Mouse (Mus musculus): Measurements from ENCODE around the gene Mtss1l.

The Mtss1l gene

DNA sequence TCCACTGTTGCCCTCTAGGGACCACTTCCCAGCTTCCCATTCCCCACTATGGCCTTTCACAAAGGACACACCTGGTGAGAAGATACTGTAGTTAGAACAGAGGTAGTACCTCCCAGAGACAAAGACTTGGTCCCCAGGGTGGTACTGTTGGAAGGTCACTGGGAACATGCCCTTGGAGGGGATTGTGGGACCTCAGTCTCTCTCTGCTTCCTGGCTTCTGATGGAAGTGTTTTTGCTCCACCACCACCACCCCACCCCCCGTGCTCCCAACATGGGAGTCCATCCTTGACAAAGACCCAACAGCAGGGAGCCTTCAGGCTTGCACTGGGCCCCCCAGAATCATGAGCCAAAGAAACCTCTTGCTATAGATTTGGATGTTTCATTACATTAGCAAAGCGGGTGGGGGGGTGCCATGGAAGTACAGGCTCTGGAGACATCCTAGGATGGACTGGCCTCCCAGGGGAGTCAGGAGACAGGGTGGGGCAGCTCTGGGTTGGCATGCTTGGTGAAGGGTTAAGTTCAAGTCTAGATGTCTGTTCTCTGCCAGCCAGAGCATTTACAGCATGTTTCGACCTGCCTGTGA lies 14.9 kb upstream of the Mtss1l start:
- DNase-seq (ENCODE audit: low read depth) = no peak

DNA sequence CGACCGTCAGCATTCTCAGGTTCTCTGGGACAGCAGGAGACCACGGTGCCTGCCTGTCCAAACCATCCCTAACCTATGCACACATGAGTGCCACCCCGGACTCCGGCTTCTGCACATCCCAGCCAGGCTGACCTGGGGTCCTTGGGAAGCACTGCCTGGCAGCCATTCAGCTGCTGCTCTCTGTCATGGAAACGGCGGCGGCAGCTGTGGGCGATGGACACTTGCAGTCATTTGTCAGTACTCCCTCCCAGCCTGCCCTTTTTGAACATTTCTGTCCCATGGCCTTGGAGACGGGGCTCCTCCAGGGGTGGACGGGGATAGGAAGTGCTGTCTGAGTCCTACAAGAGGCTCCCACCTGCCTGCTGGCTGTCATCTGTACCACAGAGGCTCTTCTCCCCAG lies 12.8 kb upstream of the Mtss1l start:
- no peak for DNase-seq (ENCODE audit: low read depth)

DNA sequence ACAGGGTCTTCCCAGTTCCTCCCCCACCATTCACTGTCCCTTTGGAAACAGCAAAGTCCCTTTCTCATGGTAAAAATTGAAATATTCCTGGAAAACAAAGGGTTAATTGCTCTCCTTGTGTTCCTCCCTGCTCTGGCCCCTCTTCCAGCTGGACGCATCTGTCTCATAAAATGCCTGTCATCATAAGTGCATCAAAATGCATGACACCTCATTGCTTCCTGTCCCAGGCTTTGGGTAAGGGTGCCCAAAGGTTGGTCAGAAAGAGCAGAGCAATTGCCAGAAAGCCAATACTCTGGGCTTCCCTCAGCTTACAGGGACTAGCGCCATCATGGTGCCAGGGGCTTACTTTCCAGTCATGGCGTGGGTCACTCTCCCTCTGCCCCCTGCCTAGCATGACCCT lies 10.7 kb upstream of the Mtss1l start:
- DNase-seq (ENCODE audit: low read depth) = no peak

DNA sequence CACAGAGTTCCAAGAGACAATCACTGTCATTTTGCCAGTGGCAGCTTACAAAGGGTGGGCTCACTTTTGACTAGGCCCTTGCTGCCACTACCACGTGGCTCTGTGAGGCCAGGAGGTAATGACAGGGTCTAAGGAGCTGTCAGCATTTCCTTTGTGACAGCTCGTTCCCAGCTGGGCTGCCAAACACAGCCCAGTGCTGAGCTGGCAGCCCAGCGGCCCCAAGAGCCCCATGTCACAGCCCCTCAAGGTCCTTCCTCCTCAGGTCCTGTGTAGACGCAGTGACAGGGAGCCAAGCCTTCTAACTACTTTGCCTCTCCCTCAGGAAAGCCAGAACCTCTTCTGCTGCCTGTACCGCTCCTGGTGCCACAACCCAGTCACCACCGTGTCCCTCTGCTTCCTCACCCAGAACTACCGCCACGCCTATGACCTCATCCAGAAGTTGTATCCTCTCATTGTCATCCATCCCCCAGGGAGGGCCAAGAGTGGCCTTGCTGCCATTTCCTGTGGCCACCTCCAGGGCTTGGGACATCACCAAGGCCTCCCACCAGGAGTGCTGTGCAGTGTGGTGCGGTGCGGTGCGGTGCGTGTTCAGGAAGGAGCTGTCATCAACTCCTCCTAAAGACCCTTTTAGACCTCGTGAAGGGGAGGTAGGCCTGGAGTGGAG lies 9.9 kb upstream of the Mtss1l start:
- no peak for DNase-seq (ENCODE audit: low read depth)

DNA sequence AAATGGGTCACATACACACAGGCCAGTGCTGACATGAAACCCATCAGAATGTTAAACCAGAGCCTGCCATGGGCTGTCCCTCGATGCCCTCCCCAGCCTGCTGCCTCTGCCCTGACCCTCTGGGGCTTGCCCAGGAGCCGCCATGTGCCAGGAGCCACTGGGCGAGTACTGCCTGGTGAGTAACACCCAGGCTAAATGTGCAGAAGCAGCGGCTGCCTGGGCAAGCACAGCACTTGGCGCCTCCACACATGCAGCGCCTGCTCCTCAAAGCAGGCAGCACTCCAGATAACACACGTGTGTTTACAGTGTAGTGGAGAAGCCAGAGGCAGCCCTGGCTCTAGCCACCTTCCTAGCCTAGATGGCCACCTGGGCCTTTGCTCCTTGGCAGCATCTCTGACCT lies 8.2 kb upstream of the Mtss1l start:
- DNase-seq (ENCODE audit: low read depth) = no peak

DNA sequence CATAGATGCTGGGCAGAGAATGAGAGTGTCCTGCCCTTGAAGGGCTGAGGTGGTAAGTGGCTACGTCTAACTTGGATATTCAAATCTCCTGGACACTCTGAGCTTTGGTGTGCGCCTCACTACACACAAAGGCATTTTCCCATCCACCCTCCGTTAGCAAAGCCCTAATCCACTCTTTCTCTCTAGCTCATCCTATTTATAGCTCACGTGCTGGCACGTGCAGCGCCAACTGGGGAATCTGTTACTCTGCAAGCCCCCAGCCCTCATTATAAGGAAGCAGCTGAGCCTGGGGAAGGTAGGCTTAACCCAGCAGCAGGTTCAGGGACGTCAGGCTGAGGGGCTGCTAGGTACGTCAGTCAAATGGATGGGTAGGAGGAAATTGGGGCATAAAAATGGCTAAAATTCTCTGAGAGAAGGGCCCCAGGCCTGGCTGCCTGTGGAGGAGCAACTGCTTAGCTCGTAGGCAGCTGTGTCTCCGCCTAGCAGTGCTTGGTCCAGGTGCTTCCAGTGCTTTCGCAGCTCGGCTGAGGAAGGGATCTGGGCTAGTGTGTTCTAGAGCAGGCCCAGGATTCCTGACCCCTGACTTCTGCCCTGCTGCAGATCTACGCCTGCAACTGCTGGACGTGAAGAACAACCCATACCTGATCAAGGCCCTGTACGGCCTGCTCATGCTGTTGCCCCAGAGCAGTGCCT lies 6.3 kb upstream of the Mtss1l start:
- no peak for DNase-seq (ENCODE audit: low read depth)

DNA sequence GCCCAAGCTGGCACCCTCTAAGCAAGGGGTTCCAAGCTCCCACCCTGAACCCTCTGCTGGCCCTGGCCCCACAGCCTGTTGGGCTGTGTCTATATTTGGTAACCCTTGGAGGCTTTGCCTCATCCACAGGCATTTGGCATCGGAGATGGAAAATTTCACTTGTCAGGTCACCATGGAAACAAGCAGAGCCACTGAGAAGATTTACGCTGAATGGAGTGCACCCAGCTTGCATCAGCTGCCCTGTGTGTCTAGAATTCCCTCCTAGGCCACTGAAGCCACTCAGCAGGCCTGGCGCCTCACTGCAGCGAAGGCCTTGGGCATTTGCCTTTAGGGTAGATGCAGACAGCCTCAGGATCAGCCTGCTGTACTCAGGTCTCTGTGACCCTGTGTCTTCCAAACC lies 5.2 kb upstream of the Mtss1l start:
- DNase-seq (ENCODE audit: low read depth) = no peak

DNA sequence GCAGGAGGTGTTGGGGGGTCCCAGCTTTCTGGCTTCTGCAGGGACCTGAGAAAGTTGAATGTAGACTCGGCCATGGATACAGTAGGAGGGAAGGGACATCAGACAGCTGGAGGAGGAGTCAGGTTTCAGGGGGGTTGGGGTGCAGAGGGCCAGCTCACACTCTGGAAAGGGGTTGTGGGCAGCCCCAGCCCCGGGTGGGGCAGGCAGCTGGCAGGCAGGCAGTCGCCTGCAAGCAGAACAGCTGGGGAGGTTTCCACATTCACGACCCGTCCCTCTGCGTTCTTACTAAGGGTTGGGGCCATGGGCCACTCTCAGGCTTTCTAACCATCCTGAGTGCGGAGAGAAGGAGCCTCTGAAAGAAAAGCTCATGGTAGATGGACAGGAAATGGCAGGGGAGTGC lies 4.1 kb upstream of the Mtss1l start:
- DNase-seq (ENCODE audit: low read depth) = no peak

DNA sequence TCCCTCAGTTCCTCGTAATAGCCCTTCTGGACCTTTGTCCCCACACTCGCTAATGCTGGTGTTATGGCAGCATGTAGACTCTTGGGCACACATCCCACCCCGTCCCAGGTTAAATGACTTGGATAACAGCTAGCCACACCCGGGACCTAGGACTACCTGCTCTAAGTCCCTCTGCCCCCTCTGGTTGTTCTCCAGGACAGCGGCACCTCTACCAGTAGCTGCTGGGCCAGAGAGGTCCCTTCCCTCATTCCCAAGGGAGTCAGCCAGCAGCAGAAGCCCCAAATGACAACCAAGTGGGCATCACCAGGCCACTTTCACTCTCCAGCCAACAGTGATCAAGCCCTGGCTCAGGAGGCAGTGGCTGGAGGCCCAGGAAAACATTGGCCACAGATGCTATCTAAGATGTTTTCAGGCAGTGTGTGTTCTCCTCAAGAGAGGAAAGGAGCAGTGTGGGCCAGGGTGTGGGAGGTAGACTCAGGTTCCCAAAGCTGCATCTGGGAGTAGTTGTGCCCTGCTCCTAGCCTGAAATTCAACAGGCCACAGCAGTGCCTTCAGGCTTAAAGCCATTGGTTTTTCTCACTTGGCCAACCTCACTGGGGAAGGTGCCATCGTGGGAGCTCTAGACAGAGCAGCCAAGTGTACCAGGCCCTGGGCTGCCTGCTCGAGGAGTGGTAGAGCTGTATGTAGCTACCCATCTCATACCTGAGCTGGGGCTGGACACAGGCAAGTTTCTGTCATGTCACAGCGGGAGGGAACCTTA lies 2.9 kb upstream of the Mtss1l start:
- no peak for DNase-seq (ENCODE audit: low read depth)

DNA sequence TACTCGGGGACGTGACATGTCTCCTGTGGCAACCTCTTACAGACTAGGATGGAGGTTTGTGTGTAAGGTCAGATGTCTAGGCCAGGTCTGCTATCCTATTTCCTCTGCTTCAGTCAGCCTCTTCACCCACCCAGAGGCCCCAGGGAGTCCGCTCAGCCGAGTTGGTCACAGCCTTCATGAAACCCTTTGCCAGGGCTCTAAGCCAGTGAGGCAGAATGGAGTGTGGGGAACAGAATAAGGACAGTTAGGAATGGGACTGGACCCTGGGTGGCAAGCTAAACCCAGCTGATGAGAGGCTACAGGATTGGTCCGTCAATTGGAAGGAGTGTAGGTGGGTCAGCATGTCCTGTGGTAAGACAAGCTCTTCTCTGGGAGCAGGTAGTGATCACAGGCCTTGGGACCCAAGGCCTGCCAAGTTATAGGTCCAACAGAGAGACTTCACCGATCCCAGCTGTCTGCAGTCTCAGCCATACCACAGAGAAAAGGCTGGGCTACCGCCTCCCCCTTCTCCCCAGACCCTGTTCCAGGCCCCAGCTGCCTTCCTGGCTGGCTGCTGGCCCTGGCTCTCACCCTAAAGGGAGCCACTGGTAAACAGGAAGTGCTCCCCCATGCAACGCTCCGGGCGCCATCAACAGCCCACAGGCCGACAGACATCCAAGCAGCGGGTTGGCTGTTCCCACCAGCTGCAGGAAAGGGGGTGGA lies 2.2 kb upstream of the Mtss1l start:
- DNase-seq (ENCODE audit: low read depth) = no peak

DNA sequence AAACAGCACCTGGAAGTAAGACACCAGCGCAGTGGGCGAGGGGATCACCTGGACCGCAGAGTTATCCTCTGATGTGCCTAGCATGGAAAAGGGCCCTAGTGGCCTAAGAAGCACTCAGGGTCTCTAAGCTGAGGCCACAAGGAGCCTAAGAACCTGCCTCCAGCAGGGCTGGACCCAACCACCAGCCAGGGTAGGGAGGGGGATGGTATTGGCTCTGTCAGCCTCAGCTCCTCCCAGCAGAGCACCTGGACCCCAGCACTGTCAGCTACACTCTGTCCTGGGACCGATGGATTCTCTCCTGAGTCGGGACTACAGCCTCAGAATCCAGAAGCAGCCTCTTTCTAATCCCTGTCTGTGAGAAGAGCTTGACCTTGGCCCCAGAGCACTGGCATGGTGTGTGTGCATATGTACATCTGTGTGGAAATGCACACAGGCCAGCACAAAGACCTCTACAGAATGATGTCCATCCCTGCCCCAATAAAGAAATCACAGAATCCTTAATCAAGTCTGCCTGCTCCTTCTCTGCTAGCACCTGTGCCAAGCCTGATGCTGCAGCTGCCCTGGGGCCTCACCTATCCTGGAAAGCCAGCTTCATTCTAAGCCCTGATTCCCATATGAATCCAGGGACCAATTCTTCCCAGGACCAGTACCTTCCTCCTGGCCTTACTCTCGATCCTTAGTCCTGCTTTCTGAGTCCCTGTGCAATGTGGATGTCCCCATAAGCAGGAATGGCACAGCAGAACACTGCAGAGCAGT lies 1.2 kb upstream of the Mtss1l start:
- DNase-seq (ENCODE audit: low read depth) = no peak

DNA sequence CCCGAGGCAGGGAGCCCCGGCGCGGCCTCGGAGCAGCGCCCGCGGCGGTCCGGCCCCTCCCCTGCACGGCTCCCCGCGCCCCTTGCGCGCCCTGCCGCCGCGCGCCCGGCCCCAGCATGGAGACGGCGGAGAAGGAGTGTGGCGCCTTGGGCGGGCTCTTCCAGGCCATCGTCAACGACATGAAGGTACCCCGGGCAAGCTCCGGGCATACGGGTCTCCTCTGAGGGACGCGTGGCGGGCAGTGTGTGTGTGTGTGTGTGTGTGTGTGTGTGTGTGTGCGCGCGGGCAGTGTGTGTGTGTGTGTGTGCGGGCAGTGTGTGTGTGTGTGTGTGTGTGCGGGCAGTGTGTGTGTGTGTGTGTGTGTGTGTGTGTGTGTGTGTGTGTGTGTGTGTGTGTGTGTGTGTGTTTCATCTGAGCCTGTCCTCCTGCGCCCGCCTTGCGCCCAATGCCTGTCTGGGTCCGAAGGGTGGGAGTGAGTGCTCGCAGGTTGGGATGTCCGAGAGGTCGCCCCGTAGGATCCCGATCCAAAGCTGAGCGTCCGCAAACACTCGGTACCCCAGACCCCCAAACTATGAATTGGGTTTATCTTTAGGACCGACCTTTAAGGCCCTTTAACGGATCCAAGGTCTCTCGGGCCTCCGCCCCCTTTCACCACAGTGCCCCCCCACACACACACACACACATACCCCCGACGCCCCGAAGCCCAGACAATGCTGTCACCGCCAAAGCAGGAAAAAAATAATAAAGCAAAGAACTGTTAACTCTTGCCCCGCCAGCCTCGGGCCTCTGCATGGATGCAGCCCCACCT lies 534 bp downstream of the Mtss1l start:
- no peak for DNase-seq (ENCODE audit: low read depth)

DNA sequence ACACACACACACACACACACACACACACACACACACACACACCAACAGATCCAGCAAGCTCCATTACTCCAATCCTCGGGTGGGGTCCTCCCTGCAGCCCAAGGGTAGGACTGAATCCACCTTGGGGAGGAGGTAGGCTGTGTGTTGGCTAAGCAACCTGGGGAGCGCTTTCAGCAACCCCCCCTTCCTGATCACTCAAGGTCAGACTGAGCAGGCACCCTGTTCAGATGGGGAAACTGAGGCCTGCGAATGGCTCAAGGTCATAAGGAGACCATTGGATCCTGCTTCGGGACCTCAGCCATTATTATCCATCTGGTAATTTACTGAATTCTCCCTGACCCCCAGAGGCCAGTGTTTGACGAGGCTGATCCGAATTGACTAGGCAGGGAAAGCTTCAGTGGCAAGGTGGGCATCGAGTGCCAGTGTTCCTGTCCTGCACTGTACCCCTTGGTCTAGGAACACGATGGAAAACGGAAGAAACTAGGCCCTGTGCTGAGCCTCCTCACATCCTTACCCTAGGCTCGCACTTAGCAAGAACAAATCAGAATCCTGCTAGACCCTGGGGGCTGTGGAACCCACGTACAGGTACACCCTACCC lies 1.2 kb downstream of the Mtss1l start:
- DNase-seq (ENCODE audit: low read depth) = no peak

DNA sequence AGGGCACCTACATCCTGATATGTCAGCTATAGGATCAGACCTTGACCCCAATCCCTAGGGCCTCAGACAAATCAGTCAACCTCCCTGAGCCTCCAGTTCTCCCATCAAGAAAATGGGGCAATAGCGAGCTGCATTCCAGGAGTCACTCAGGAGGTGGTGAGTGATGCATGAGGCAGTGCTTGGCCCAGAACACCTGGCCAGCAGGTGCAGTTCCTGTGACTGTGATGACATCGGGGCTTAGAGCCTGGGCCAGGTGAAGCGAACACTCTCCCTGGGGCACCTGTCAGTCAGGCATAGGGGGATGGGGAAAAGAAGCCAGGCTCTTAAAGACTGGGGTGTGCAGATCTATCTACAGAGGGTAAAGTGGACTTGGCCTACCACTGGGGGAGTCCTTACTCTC lies 3.2 kb downstream of the Mtss1l start:
- no peak for DNase-seq (ENCODE audit: low read depth)

DNA sequence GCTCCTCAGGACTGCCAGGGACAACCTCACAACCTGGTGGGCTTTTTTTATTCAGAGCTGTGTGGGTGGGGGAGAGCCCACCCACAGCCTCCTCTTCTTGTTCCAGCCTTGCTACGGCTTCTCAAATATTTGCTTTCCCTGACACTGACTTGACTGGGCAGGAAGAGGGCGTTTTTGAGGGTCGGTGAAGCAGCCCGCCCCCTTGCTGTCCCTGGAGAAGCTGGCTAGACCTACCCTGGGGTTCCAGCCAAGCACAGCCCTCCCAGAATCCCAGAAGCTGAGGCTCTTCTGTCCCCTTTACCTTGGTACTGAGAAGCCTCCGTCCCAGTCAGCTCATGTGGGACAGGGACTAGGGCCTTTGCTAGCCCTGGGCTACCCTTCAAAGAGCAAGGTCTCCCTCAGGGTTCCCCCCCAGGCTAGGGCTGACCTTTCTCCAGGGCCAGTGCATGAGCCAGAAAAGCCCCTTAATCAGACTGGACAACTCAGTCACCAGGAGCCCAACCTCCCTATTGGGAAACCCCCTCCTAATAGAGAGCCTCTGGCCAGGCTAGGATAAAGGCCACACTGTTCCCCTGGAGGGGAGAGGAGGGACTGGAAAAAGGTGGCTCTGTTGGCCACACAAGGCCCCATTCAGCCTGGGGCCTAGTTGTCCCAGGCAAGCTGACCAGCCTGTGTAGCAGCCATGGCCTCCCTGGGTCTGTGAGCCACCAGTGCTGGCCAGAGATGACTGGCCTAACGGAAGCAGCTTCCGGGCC lies 4.0 kb downstream of the Mtss1l start:
- DNase-seq (ENCODE audit: low read depth) = no peak

DNA sequence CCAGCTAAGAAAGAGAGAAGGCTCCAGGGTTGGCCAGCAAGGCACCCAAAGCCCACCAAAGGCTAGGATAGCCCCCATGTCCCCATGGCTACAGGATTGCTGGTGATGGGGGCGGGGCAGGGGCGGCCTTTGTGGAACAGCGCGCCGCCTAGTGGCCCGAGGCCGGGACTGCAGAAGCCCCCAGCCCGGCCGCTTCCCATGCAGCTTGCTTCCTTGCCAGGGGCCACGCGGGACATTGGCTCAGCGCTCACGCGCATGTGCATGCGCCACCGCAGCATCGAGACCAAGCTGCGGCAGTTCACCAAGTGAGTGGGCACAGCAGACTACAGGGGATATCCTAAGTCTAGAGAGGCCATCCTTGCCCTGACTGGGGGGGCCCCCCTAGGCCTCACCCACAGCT lies 5.6 kb downstream of the Mtss1l start:
- no peak for DNase-seq (ENCODE audit: low read depth)

DNA sequence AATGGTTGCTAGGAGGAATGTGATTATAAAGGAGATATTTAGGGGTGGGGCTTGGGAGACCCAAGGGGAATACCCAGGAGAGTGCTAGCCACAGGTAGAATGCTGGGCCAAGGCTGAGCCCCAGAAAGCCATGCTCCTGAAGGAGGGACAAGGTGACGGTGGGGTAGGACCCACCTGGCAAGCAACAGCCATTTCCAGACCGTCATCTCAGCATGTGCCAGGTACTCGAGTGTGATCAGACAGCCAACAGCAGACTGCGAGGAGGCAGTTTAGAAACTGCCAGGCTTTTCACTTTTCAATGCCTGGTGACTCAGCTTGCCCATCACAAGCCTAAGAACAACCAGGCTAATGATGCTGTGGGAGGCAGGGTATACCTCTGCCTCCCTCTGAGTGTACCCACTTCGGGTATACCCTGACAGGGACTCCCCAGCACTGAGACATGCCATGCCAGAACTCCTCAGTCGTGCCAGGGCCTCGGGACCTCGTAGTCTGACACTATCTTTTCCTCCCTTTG lies 10.1 kb downstream of the Mtss1l start:
- DNase-seq (ENCODE audit: low read depth) = no peak

DNA sequence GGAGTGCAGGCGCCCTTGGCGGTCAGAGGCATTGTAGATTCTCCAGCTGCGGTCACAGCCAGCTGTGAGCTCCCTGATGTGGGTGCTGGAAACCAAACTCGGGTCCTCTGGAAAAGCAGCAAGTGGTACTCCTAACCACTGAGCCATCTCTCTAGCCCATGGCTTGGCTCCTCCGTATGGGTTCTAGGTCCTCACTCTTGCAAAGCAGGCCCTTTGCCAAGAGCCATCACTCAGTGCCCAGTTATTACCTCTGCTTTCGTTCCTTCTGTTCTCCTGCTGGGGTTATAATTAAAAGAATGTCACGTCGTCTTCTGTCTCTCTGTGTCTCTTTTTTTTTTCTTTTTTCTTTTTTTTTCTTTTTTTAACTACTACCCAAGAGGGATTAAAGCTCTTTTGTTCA lies 11.8 kb downstream of the Mtss1l start:
- no peak for DNase-seq (ENCODE audit: low read depth)

DNA sequence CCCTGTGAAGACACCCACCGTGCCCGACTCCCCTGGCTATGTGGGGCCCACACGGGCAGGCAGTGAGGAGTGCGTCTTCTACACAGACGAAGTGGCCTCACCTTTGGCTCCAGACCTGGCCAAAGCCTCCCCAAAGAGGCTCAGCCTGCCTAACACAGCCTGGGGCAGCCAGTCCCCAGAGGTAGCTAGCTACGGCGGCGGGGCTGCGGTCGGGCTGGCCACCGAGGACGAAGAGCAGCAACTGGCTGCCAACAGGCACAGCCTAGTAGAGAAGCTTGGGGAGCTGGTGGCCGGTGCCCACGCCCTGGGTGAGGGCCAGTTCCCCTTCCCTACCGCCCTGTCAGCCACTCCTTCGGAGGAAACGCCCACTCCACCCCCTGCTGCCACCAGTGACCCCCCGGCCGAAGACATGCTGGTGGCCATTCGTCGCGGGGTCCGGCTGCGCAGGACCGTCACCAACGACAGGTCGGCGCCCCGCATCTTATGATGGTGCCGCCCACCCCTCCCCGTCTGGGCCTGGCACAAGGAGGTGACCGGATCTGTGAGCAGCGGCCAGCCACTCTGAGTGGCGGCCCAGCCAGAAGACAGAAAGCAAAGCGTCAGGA lies 17.4 kb downstream of the Mtss1l start:
- DNase-seq (ENCODE audit: low read depth) = no peak

Data from c-Kit-positive CD71-positive TER-119-negative erythroid progenitor cells, embryonic 14.5 days (primary cell).